In genomic region chr10:80089146-80089545, GRCm38 (mm10) we compare ENCODE assay signal across 14 mouse cellular contexts. TPM values are rescaled to one million over a fixed set of nuclear protein-coding genes. Genes with fewer than 3 reads are reported as not detected.
DNase-seq lines count a peak whose midpoint lies in the region; ATAC-seq and TF ChIP-seq lines count a peak whose summit lies in the region.
"Had no signal": no experiment of that assay in that cellular context is flagged by ENCODE, and none has a peak within 500 bp of the region (broad histone marks: within the 10 kb centered on the region; RNA-seq: fewer than 3 reads in every experiment).

No protein-coding gene starts in this region.

- H3K36me3 ChIP-seq in forebrain, embryonic 10.5 days (replicated peaks): peaks cover 31% of the 10 kb centered on the region
- peaks cover 4% of the 10 kb centered on the region; the same call in 1 of the 2 replicates for H3K36me3 ChIP-seq in forebrain, embryonic 15.5 days
- no peaks in the 10 kb centered on the region; the same call in 1 of the 2 replicates for H3K36me3 ChIP-seq in midbrain, embryonic 15.5 days (replicated peaks)
- H3K36me3 ChIP-seq in midbrain, embryonic 10.5 days: peaks cover 22% of the 10 kb centered on the region
- H3K36me3 ChIP-seq in stomach, postnatal 0 days (ENCODE audit: control insufficient read depth, insufficient read depth, low read length): no peaks in the 10 kb centered on the region; the same call in 1 of the 2 replicates
- H3K36me3 ChIP-seq: hindbrain, embryonic 15.5 days had no signal

- H3K9me3 ChIP-seq in forebrain, embryonic 10.5 days: no peaks in the 10 kb centered on the region
- no peaks in the 10 kb centered on the region for H3K9me3 ChIP-seq in forebrain, embryonic 15.5 days
- H3K9me3 ChIP-seq in midbrain, embryonic 15.5 days: no peaks in the 10 kb centered on the region
- H3K9me3 ChIP-seq in midbrain, embryonic 10.5 days (replicated peaks): no peaks in the 10 kb centered on the region
- H3K9me3 ChIP-seq in stomach, postnatal 0 days (ENCODE audit: control insufficient read depth, low read length): no peaks in the 10 kb centered on the region
- H3K9me3 ChIP-seq: embryonic facial prominence, embryonic 15.5 days; hindbrain, embryonic 15.5 days had no signal

- no peaks in the 10 kb centered on the region for H3K27me3 ChIP-seq in forebrain, embryonic 10.5 days (ENCODE audit: poor library complexity, severe bottlenecking)
- H3K27me3 ChIP-seq in forebrain, embryonic 15.5 days: no peaks in the 10 kb centered on the region
- H3K27me3 ChIP-seq in midbrain, embryonic 15.5 days (replicated peaks): no peaks in the 10 kb centered on the region
- H3K27me3 ChIP-seq in midbrain, embryonic 10.5 days (ENCODE audit: low read depth, poor library complexity, severe bottlenecking): no peaks in the 10 kb centered on the region
- no peaks in the 10 kb centered on the region for H3K27me3 ChIP-seq in stomach, postnatal 0 days (ENCODE audit: control insufficient read depth, insufficient read depth, low read length)
- H3K27me3 ChIP-seq: embryonic facial prominence, embryonic 15.5 days; hindbrain, embryonic 15.5 days had no signal

- 0 out of 2 replicates have a peak overlapping the region, but pooled peaks have one; percentile 20 for H3K27ac ChIP-seq in forebrain, embryonic 10.5 days
- H3K27ac ChIP-seq in forebrain, embryonic 15.5 days (replicated peaks): no peak overlapping the region
- no peak overlapping the region for H3K27ac ChIP-seq in midbrain, embryonic 15.5 days
- no peak overlapping the region for H3K27ac ChIP-seq in midbrain, embryonic 10.5 days (replicated peaks)
- no peak overlapping the region for H3K27ac ChIP-seq in stomach, postnatal 0 days (replicated peaks)
- H3K27ac ChIP-seq: embryonic facial prominence, embryonic 15.5 days; hindbrain, embryonic 15.5 days had no signal

- H3K9ac ChIP-seq in forebrain, embryonic 15.5 days (replicated peaks): no peak overlapping the region
- H3K9ac ChIP-seq in midbrain, embryonic 15.5 days: no peak overlapping the region
- no peak overlapping the region for H3K9ac ChIP-seq in stomach, postnatal 0 days (ENCODE audit: low read length)
- H3K9ac ChIP-seq: embryonic facial prominence, embryonic 15.5 days; hindbrain, embryonic 15.5 days had no signal

- DNase-seq in forebrain, embryonic 10.5 days (ENCODE audit: extremely low spot score, low spot score): no peak
- no peak for DNase-seq in midbrain, embryonic 10.5 days (ENCODE audit: low spot score)
- DNase-seq in kidney, postnatal 14 days: peak; percentile 47
- DNase-seq in stomach, postnatal 0 days (ENCODE audit: low spot score): no peak
- no peak for DNase-seq in cerebellum, postnatal 10 days
- DNase-seq: adrenal gland, adult 2 months; B cell, adult 2 months; lung, adult 18-20 months; spleen, adult 18-20 months had no signal

- peaks cover 11% of the 10 kb centered on the region; the same call in 1 of the 2 replicates for H3K4me1 ChIP-seq in forebrain, embryonic 10.5 days
- H3K4me1 ChIP-seq in forebrain, embryonic 15.5 days: peaks cover 10% of the 10 kb centered on the region
- H3K4me1 ChIP-seq in midbrain, embryonic 15.5 days: no peaks in the 10 kb centered on the region
- H3K4me1 ChIP-seq in midbrain, embryonic 10.5 days: 0 out of 2 replicates have a peak, but pooled peaks cover 3% of the 10 kb centered on the region
- peaks cover 12% of the 10 kb centered on the region for H3K4me1 ChIP-seq in stomach, postnatal 0 days (replicated peaks; ENCODE audit: control insufficient read depth, insufficient read depth)
- H3K4me1 ChIP-seq: hindbrain, embryonic 15.5 days had no signal

- H3K4me3 ChIP-seq in forebrain, embryonic 10.5 days: no peak overlapping the region
- no peak overlapping the region for H3K4me3 ChIP-seq in forebrain, embryonic 15.5 days
- no peak overlapping the region for H3K4me3 ChIP-seq in midbrain, embryonic 15.5 days
- no peak overlapping the region for H3K4me3 ChIP-seq in midbrain, embryonic 10.5 days
- H3K4me3 ChIP-seq in stomach, postnatal 0 days (ENCODE audit: low read depth, low read length): no peak overlapping the region
- H3K4me3 ChIP-seq: embryonic facial prominence, embryonic 15.5 days; hindbrain, embryonic 15.5 days had no signal

- WGBS in forebrain, embryonic 10.5 days: 65% methylated on average over 4 of the region's 4 CpGs
- WGBS in forebrain, embryonic 15.5 days: 46% methylated on average over 4 of the region's 4 CpGs
- WGBS in midbrain, embryonic 15.5 days: 51% methylated on average over 4 of the region's 4 CpGs
- 58% methylated on average over 4 of the region's 4 CpGs for WGBS in midbrain, embryonic 10.5 days
- 58% methylated on average over 4 of the region's 4 CpGs for whole genome bisulfite sequencing in stomach, postnatal 0 days

- no peak for ATAC-seq in forebrain, embryonic 15.5 days (replicated peaks)
- ATAC-seq in midbrain, embryonic 15.5 days (replicated peaks): 0 out of 2 replicates have a peak, but pooled peaks have one; percentile 24
- ATAC-seq in stomach, postnatal 0 days (ENCODE audit: low FRiP score, low TSS enrichment): no peak
- no peak for ATAC-seq in inflammation-experienced regulatory T-cells, adult 6 months

- TF ChIP-seq EP300 in stomach, postnatal 0 days (optimal IDR thresholded peaks at IDR 0.05): no peak

- H3K4me2 ChIP-seq in forebrain, embryonic 15.5 days (replicated peaks): no peak overlapping the region
- H3K4me2 ChIP-seq in midbrain, embryonic 15.5 days: no peak overlapping the region
- H3K4me2 ChIP-seq in stomach, postnatal 0 days (replicated peaks; ENCODE audit: low read depth): no peak overlapping the region
- H3K4me2 ChIP-seq: embryonic facial prominence, embryonic 15.5 days; hindbrain, embryonic 15.5 days had no signal

- peak; percentile 47 for TF ChIP-seq CTCF in stomach, postnatal 0 days (IDR thresholded peaks at IDR 0.05; ENCODE audit: low read depth)

RNA-seq across cellular contexts. Expression of gene Sbno2, which starts 16.2 kb away (rescaled TPM):
- 14.7 and 15.6 TPM in 2 replicates for polyA plus RNA-seq in forebrain, embryonic 10.5 days (2016; fragmentation: Nextera tagmentation; extraction: Ambion mirVana)
- polyA plus RNA-seq in forebrain, embryonic 15.5 days (2015; fragmentation: Nextera tagmentation; extraction: Ambion mirVana): 13.4 TPM in 2 replicates
- 13.8 and 16.8 TPM in 2 replicates for polyA plus RNA-seq in midbrain, embryonic 15.5 days (2015; fragmentation: Nextera tagmentation; extraction: Ambion mirVana)
- 15.0 and 15.2 TPM in 2 replicates for polyA plus RNA-seq in midbrain, embryonic 10.5 days (2016; fragmentation: Nextera tagmentation; extraction: Ambion mirVana)
- 10.7 and 11.0 TPM in 2 replicates for polyA plus RNA-seq in stomach, postnatal 0 days (2015; fragmentation: Nextera tagmentation; extraction: Ambion mirVana)
- polyA plus RNA-seq in inflammation-experienced regulatory T-cells, adult 6 months (2017; shearing (Covaris generic)): 10 to 100 TPM; 30.4 to 39.1 (median 32.6) TPM

RNA-seq across cellular contexts. Expression of gene Stk11, which starts 26.5 kb away (rescaled TPM):
- 14.4 and 18.1 TPM in 2 replicates for polyA plus RNA-seq in forebrain, embryonic 10.5 days (2016; fragmentation: Nextera tagmentation; extraction: Ambion mirVana)
- 20.3 and 21.5 TPM in 2 replicates for polyA plus RNA-seq in forebrain, embryonic 15.5 days (2015; fragmentation: Nextera tagmentation; extraction: Ambion mirVana)
- 19.6 and 20.5 TPM in 2 replicates for polyA plus RNA-seq in midbrain, embryonic 15.5 days (2015; fragmentation: Nextera tagmentation; extraction: Ambion mirVana)
- polyA plus RNA-seq in midbrain, embryonic 10.5 days (2016; fragmentation: Nextera tagmentation; extraction: Ambion mirVana): 18.0 and 19.7 TPM in 2 replicates
- polyA plus RNA-seq in stomach, postnatal 0 days (2015; fragmentation: Nextera tagmentation; extraction: Ambion mirVana): 10.3 and 11.2 TPM in 2 replicates
- 10 to 100 TPM; 23.5 to 30.3 (median 25.5) TPM for polyA plus RNA-seq in inflammation-experienced regulatory T-cells, adult 6 months (2017; shearing (Covaris generic))

RNA-seq across cellular contexts. Expression of gene Gpx4, which starts 42.2 kb away (rescaled TPM):
- 670 and 692 TPM in 2 replicates for polyA plus RNA-seq in forebrain, embryonic 10.5 days (2016; fragmentation: Nextera tagmentation; extraction: Ambion mirVana)
- 472 and 476 TPM in 2 replicates for polyA plus RNA-seq in forebrain, embryonic 15.5 days (2015; fragmentation: Nextera tagmentation; extraction: Ambion mirVana)
- polyA plus RNA-seq in midbrain, embryonic 15.5 days (2015; fragmentation: Nextera tagmentation; extraction: Ambion mirVana): 522 and 546 TPM in 2 replicates
- polyA plus RNA-seq in midbrain, embryonic 10.5 days (2016; fragmentation: Nextera tagmentation; extraction: Ambion mirVana): 702 and 747 TPM in 2 replicates
- 435 and 445 TPM in 2 replicates for polyA plus RNA-seq in stomach, postnatal 0 days (2015; fragmentation: Nextera tagmentation; extraction: Ambion mirVana)
- polyA plus RNA-seq in inflammation-experienced regulatory T-cells, adult 6 months (2017; shearing (Covaris generic)): 100 to 1,000 TPM; 346 to 445 (median 381) TPM

RNA-seq across cellular contexts. Expression of gene Atp5d, which starts 49.3 kb away (rescaled TPM):
- polyA plus RNA-seq in forebrain, embryonic 10.5 days (2016; fragmentation: Nextera tagmentation; extraction: Ambion mirVana): 495 and 498 TPM in 2 replicates
- polyA plus RNA-seq in forebrain, embryonic 15.5 days (2015; fragmentation: Nextera tagmentation; extraction: Ambion mirVana): 437 and 444 TPM in 2 replicates
- polyA plus RNA-seq in midbrain, embryonic 15.5 days (2015; fragmentation: Nextera tagmentation; extraction: Ambion mirVana): 444 and 468 TPM in 2 replicates
- polyA plus RNA-seq in midbrain, embryonic 10.5 days (2016; fragmentation: Nextera tagmentation; extraction: Ambion mirVana): 463 and 481 TPM in 2 replicates
- 679 and 705 TPM in 2 replicates for polyA plus RNA-seq in stomach, postnatal 0 days (2015; fragmentation: Nextera tagmentation; extraction: Ambion mirVana)
- polyA plus RNA-seq in inflammation-experienced regulatory T-cells, adult 6 months (2017; shearing (Covaris generic)): 100 to 1,000 TPM; 297 to 357 (median 299) TPM

RNA-seq across cellular contexts. Expression of gene Polr2e, which starts 49.6 kb away (rescaled TPM):
- 279 and 286 TPM in 2 replicates for polyA plus RNA-seq in forebrain, embryonic 10.5 days (2016; fragmentation: Nextera tagmentation; extraction: Ambion mirVana)
- 179 and 186 TPM in 2 replicates for polyA plus RNA-seq in forebrain, embryonic 15.5 days (2015; fragmentation: Nextera tagmentation; extraction: Ambion mirVana)
- 132 and 148 TPM in 2 replicates for polyA plus RNA-seq in midbrain, embryonic 15.5 days (2015; fragmentation: Nextera tagmentation; extraction: Ambion mirVana)
- polyA plus RNA-seq in midbrain, embryonic 10.5 days (2016; fragmentation: Nextera tagmentation; extraction: Ambion mirVana): 233 and 276 TPM in 2 replicates
- polyA plus RNA-seq in stomach, postnatal 0 days (2015; fragmentation: Nextera tagmentation; extraction: Ambion mirVana): 121 and 122 TPM in 2 replicates
- polyA plus RNA-seq in inflammation-experienced regulatory T-cells, adult 6 months (2017; shearing (Covaris generic)): 100 to 1,000 TPM; 137 to 227 (median 211) TPM
